Mouse (Mus musculus) C2C12 (cell line): ENCODE measurements around the gene Klhl26. TPM values are rescaled to one million over a fixed set of nuclear protein-coding genes. Genes with fewer than 3 reads are reported as not detected.

Experiments used
- H3K27me3 ChIP-seq: one replicate; pipeline ENCODE4 v1.6.1; 2011; ENCODE audit not compliant: control insufficient read depth, insufficient read depth, insufficient read length
- H3K36me3 ChIP-seq: one replicate; pipeline ENCODE4 v1.6.1; 2011; ENCODE audit not compliant: control insufficient read depth, insufficient read depth
- H3K4me3 ChIP-seq: one replicate; pipeline ENCODE4 v1.5.1; 2011; ENCODE audit warnings: mild to moderate bottlenecking, control low read depth; ENCODE audit not compliant: poor library complexity, insufficient read depth, severe bottlenecking
- H3K79me2 ChIP-seq: one replicate; pipeline ENCODE4 v1.6.1; 2011; ENCODE audit not compliant: control insufficient read depth, insufficient read depth
- H3K79me3 ChIP-seq: one replicate; pipeline ENCODE4 v1.6.1; 2011; ENCODE audit warnings: low read depth, control low read depth
- H3ac ChIP-seq: one replicate; pipeline ENCODE3; 2011; ENCODE audit warnings: low read depth; ENCODE audit not compliant: control insufficient read depth, insufficient read length
- CEBPB ChIP-seq: IDR thresholded peaks from one replicate; pipeline ENCODE4 v1.6.1; 2011; ENCODE audit warnings: low read depth, mild to moderate bottlenecking, control low read depth, moderate library complexity
- CTCF ChIP-seq: IDR thresholded peaks from one replicate; pipeline ENCODE4 v1.5.1; 2011; ENCODE audit not compliant: control insufficient read depth, insufficient read depth, insufficient read length
- FOSL1 ChIP-seq: IDR thresholded peaks from one replicate; pipeline ENCODE4 v1.8.0; 2011; ENCODE audit warnings: mild to moderate bottlenecking, low read length; ENCODE audit not compliant: poor library complexity, insufficient read depth, severe bottlenecking
- MAX ChIP-seq: IDR thresholded peaks from one replicate; pipeline ENCODE4 v1.6.1; 2011; ENCODE audit warnings: mild to moderate bottlenecking, control low read depth
- MYOD1 ChIP-seq: IDR thresholded peaks from one replicate; pipeline ENCODE4 v1.6.1; 2011; ENCODE audit warnings: low read depth; ENCODE audit not compliant: control insufficient read depth, insufficient read length
- MYOG ChIP-seq: IDR thresholded peaks from one replicate; pipeline ENCODE4 v1.6.1; 2011; ENCODE audit not compliant: control insufficient read depth, insufficient read length; ENCODE audit errors: extremely low read depth
- USF1 ChIP-seq: IDR thresholded peaks from one replicate; pipeline ENCODE4 v1.6.1; 2011; ENCODE audit warnings: low read depth, mild to moderate bottlenecking, control low read depth, moderate library complexity
- polyA plus RNA-seq: library from polyadenylated mRNA; unstranded; fragments of >200 nt; fragmentation: generic; extraction: Trizol; gene quantifications from one replicate; pipeline ENCODE4 v1.2.1, GENCODE M21; 2012; ENCODE audit warnings: missing spikeins

Klhl26 gene
- polyA plus RNA-seq, 1 experiment: 34.4 TPM

DNA sequence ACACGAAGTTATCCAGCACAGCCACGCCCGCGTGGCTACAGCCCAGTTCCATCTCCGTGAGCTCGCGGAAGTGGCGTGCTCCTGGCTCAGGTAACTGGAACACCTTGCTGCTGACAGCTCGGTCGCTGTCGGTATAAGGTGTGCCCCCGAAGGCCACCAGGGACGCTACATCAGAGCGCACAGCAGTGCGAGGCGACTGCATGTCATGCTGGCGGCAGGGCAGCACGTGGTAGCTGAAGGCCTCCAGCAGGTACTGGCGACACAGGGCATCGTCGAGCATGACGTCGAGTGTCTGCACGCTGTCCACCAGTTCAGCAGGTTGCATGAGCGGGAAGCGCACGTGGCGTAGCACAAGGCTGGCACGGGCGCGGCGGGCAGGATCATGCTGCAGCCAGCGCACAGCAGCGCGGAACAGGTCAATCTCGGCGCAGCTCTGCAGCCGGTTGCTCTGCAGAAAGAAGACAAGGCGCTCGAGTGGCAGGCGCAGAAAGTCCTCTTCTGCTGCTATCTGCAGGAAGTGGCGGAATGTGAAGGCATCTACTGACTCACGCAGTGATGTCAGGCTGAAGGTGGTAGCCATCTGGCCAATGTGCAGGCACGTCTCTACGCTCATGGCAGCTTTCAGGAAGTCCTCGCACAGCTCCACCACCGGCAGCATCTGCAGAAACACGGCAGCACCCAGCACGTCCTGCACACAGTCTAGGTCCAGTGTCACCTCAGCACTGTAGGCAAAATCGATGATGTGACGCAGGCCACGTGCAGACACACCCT lies 24.4 kb downstream of the Klhl26 start:
- Histone ChIP-seq H3ac (no peak overlapping the region), H3K79me2 (peaks cover 1% of the 10 kb centered on the region), H3K36me3 (peaks cover 15% of the 10 kb centered on the region), H3K79me3 (peaks cover 2% of the 10 kb centered on the region), H3K4me3 (no peak overlapping the region), H3K27me3 (no peaks in the 10 kb centered on the region)
- TF ChIP-seq CEBPB (no peak), CTCF (no peak), MYOG (no peak), MAX (no peak), FOSL1 (no peak), USF1 (no peak)

- TF ChIP-seq MYOG: no peak
- TF ChIP-seq USF1: no peak
- TF ChIP-seq CEBPB: no peak
- no peak for TF ChIP-seq MAX
- TF ChIP-seq CTCF: no peak
- TF ChIP-seq MYOD1: no peak
- TF ChIP-seq FOSL1: no peak
These were observed 28.9 kb downstream of the Klhl26 start for GRCm38 (mm10) chr8:70447639-70448420.

GRCm38 (mm10) chr8:70445988-70446387 lies 30.8 kb downstream of the Klhl26 start:
- Histone ChIP-seq H3K27me3 (no peaks in the 10 kb centered on the region), H3K36me3 (peaks cover 5% of the 10 kb centered on the region), H3K79me3 (no peaks in the 10 kb centered on the region), H3K79me2 (no peaks in the 10 kb centered on the region), H3ac (no peak overlapping the region), H3K4me3 (no peak overlapping the region)
- no peak for TF ChIP-seq CEBPB
- TF ChIP-seq CTCF: no peak
- TF ChIP-seq FOSL1: no peak
- TF ChIP-seq MYOG: no peak
- no peak for TF ChIP-seq MAX
- TF ChIP-seq MYOD1: no peak
- TF ChIP-seq USF1: no peak

More at GRCm38 (mm10) chr8:70447639-70448420, 28.9 kb downstream of the Klhl26 start:
- no peak overlapping the region for H3ac ChIP-seq
- H3K4me3 ChIP-seq: no peak overlapping the region
- H3K27me3 ChIP-seq: no peaks in the 10 kb centered on the region
- no peaks in the 10 kb centered on the region for H3K79me3 ChIP-seq
- H3K36me3 ChIP-seq: peaks cover 15% of the 10 kb centered on the region
- no peaks in the 10 kb centered on the region for H3K79me2 ChIP-seq

DNA sequence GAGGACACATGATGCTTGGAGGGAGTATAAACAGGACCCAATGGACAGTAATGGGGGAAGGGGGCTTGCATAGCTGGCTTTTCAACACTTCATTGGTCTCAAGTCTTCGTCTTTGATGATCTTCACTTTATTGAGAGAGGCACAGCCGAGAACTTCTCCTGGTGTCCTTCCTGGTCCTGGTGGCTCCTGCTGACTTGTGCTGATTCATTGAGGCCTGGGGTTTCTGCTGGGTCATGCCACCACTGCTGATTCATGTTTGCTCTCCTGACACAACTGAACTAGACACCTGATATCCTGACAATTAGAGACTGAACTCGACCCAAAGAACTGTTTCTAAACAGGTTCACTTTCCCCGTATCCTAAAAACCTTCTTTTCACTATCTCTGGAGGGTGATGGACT lies 33.4 kb downstream of the Klhl26 start:
- Histone ChIP-seq H3K79me2 (peaks cover 9% of the 10 kb centered on the region), H3K27me3 (no peaks in the 10 kb centered on the region), H3ac (no peak overlapping the region), H3K79me3 (peaks cover 7% of the 10 kb centered on the region), H3K36me3 (no peaks in the 10 kb centered on the region), H3K4me3 (no peak overlapping the region)
- TF ChIP-seq CEBPB: no peak
- no peak for TF ChIP-seq USF1
- no peak for TF ChIP-seq CTCF
- no peak for TF ChIP-seq MYOG
- no peak for TF ChIP-seq FOSL1
- no peak for TF ChIP-seq MYOD1
- no peak for TF ChIP-seq MAX

DNA sequence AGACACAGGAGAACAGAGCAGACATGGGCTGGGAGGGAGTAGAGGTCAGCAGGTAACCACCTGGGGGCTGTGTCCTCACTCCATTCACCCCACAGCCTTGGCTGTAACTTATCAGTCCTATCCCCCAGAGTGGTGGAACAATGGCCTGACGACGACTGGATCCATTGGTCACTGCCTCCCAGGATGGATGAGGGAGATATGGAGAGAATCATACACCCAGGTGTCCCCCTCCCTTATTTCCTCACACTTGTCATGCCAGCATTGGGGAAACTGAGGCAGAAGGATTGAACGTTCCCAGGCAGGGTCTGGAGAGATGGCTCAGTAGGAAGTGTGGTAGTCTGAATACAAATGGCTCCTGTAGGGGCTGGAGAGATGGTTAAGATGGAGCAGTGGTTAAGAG lies 35.2 kb downstream of the Klhl26 start:
- Histone ChIP-seq H3K27me3 (no peaks in the 10 kb centered on the region), H3K4me3 (no peak overlapping the region), H3K36me3 (no peaks in the 10 kb centered on the region), H3K79me2 (peaks cover 26% of the 10 kb centered on the region), H3K79me3 (peaks cover 10% of the 10 kb centered on the region), H3ac (no peak overlapping the region)
- TF ChIP-seq FOSL1: no peak
- no peak for TF ChIP-seq MYOG
- no peak for TF ChIP-seq CEBPB
- no peak for TF ChIP-seq MYOD1
- TF ChIP-seq CTCF: no peak
- no peak for TF ChIP-seq USF1
- TF ChIP-seq MAX: no peak
